Mouse (Mus musculus) adrenal gland, adult 8-10 months (tissue): ENCODE results near the gene Inka1. TPM values are rescaled to one million over a fixed set of nuclear protein-coding genes. Genes with fewer than 3 reads are reported as not detected.
"Not testable (repeated sequence)": the region's sequence is repeated elsewhere in the genome, so short reads cannot be mapped to it uniquely, and the experiment has no call there.

Source experiments
- DNase-seq: peaks from one replicate; pipeline ENCODE4 v3.0.0; 2022
- total RNA-seq, 4 experiments: library from RNA; stranded (reverse); gene quantifications; 2 replicates each; pipeline ENCODE4 v1.2.4; 2022

The Inka1 gene
- 1 to 10 TPM; 4.7 to 6.0 (median 5.0) TPM for total RNA-seq

GRCm38 (mm10) chr9:107985131-107986119, at the start of gene Inka1:
Gene Inka1, minus strand, starts transcription at chr9:107985879.
- DNase-seq = peak; percentile 81

GRCm38 (mm10) chr9:108032126-108032525, 46.4 kb upstream of the Inka1 start:
- DNase-seq = no peak

GRCm38 (mm10) chr9:108027867-108028266, 42.2 kb upstream of the Inka1 start:
- DNase-seq = no peak

- DNase-seq = no peak
These were observed 40.9 kb upstream of the Inka1 start for GRCm38 (mm10) chr9:108026584-108026983.

- no peak for DNase-seq
These were observed 37.5 kb upstream of the Inka1 start for GRCm38 (mm10) chr9:108023216-108023615.

GRCm38 (mm10) chr9:108020741-108021140, 35.1 kb upstream of the Inka1 start:
- no peak for DNase-seq

GRCm38 (mm10) chr9:108017127-108017526, 31.4 kb upstream of the Inka1 start:
- no peak for DNase-seq

- DNase-seq = not testable (repeated sequence)
These were observed 27.9 kb upstream of the Inka1 start for GRCm38 (mm10) chr9:108013577-108013976.

- no peak for DNase-seq
These were observed 24.7 kb upstream of the Inka1 start for GRCm38 (mm10) chr9:108010385-108010784.

GRCm38 (mm10) chr9:108008041-108008440, 22.4 kb upstream of the Inka1 start:
- no peak for DNase-seq

GRCm38 (mm10) chr9:108003531-108003890, 17.8 kb upstream of the Inka1 start:
- DNase-seq = no peak

- DNase-seq = no peak
These were observed 17.3 kb upstream of the Inka1 start for GRCm38 (mm10) chr9:108002778-108003530.

GRCm38 (mm10) chr9:108001922-108002770, 16.5 kb upstream of the Inka1 start, which contains the start of gene Ip6k1:
Gene Ip6k1, plus strand, starts transcription at chr9:108002501.
- peak; percentile 100 for DNase-seq

GRCm38 (mm10) chr9:107996049-107996448, 10.4 kb upstream of the Inka1 start, which contains the start of gene Gm20662:
Gene Gm20662, plus strand, starts transcription at chr9:107996349.
- DNase-seq = no peak

GRCm38 (mm10) chr9:107995513-107995912, 9.8 kb upstream of the Inka1 start:
- no peak for DNase-seq

- no peak for DNase-seq
These were observed 8.8 kb upstream of the Inka1 start for GRCm38 (mm10) chr9:107994464-107994863.

- no peak for DNase-seq
These were observed 7.3 kb upstream of the Inka1 start for GRCm38 (mm10) chr9:107993013-107993412.

GRCm38 (mm10) chr9:107992197-107992596, 6.5 kb upstream of the Inka1 start, which contains the start of gene Cdhr4:
Gene Cdhr4, plus strand, starts transcription at chr9:107992497.
- DNase-seq = no peak

- DNase-seq = no peak
These were observed 2.3 kb upstream of the Inka1 start for GRCm38 (mm10) chr9:107987950-107988349.

- DNase-seq = peak; percentile 76
These were observed 697 bp upstream of the Inka1 start for GRCm38 (mm10) chr9:107986376-107986775.

- DNase-seq = no peak
These were observed 974 bp downstream of the Inka1 start for GRCm38 (mm10) chr9:107984754-107985055.

- DNase-seq = no peak
These were observed 1.5 kb downstream of the Inka1 start for GRCm38 (mm10) chr9:107984052-107984753.
